Mouse (Mus musculus): Measurements from ENCODE around the gene Ctnnd2.

The Ctnnd2 gene

GRCm38 (mm10) chr15:30172391-30173281 is at the start of gene Ctnnd2:
Ctnnd2 (plus strand) TSS chr15:30172593.
- peak; percentile 79 for DNase-seq (ENCODE audit: low read depth, low spot score)

GRCm38 (mm10) chr15:30130705-30131104 is 41.7 kb upstream of the Ctnnd2 start:
- no peak for DNase-seq (ENCODE audit: low read depth, low spot score)

GRCm38 (mm10) chr15:30139626-30140025 is 32.8 kb upstream of the Ctnnd2 start:
- peak; percentile 52 for DNase-seq (ENCODE audit: low read depth, low spot score)

- peak; percentile 34 for DNase-seq (ENCODE audit: low read depth, low spot score)
Measured at GRCm38 (mm10) chr15:30145413-30145812, 27.0 kb upstream of the Ctnnd2 start.

GRCm38 (mm10) chr15:30152176-30152575 is 20.2 kb upstream of the Ctnnd2 start:
- peak; percentile 64 for DNase-seq (ENCODE audit: low read depth, low spot score)

- DNase-seq (ENCODE audit: low read depth, low spot score) = peak; percentile 50
Measured at GRCm38 (mm10) chr15:30157975-30158374, 14.4 kb upstream of the Ctnnd2 start.

- no peak for DNase-seq (ENCODE audit: low read depth, low spot score)
Measured at GRCm38 (mm10) chr15:30170031-30170430, 2.4 kb upstream of the Ctnnd2 start.

GRCm38 (mm10) chr15:30171493-30172195 is 749 bp upstream of the Ctnnd2 start:
- DNase-seq (ENCODE audit: low read depth, low spot score) = no peak

- DNase-seq (ENCODE audit: low read depth, low spot score) = no peak
Measured at GRCm38 (mm10) chr15:30173370-30173941, 1.1 kb downstream of the Ctnnd2 start.

GRCm38 (mm10) chr15:30174321-30174720 is 1.9 kb downstream of the Ctnnd2 start:
- DNase-seq (ENCODE audit: low read depth, low spot score) = no peak

GRCm38 (mm10) chr15:30184020-30184419 is 11.6 kb downstream of the Ctnnd2 start:
- no peak for DNase-seq (ENCODE audit: low read depth, low spot score)

GRCm38 (mm10) chr15:30190872-30191271 is 18.5 kb downstream of the Ctnnd2 start:
- DNase-seq (ENCODE audit: low read depth, low spot score) = no peak

GRCm38 (mm10) chr15:30191931-30192668 is 19.7 kb downstream of the Ctnnd2 start:
- DNase-seq (ENCODE audit: low read depth, low spot score) = no peak

GRCm38 (mm10) chr15:30198429-30198828 is 26.0 kb downstream of the Ctnnd2 start:
- DNase-seq (ENCODE audit: low read depth, low spot score) = no peak

GRCm38 (mm10) chr15:30199785-30200184 is 27.4 kb downstream of the Ctnnd2 start:
- no peak for DNase-seq (ENCODE audit: low read depth, low spot score)

GRCm38 (mm10) chr15:30201211-30201610 is 28.8 kb downstream of the Ctnnd2 start:
- DNase-seq (ENCODE audit: low read depth, low spot score) = peak; percentile 70

GRCm38 (mm10) chr15:30201617-30202016 is 29.2 kb downstream of the Ctnnd2 start:
- no peak for DNase-seq (ENCODE audit: low read depth, low spot score)

- DNase-seq (ENCODE audit: low read depth, low spot score) = no peak
Measured at GRCm38 (mm10) chr15:30212746-30213145, 40.4 kb downstream of the Ctnnd2 start.

- DNase-seq (ENCODE audit: low read depth, low spot score) = no peak
Measured at GRCm38 (mm10) chr15:30215871-30216270, 43.5 kb downstream of the Ctnnd2 start.

- DNase-seq (ENCODE audit: low read depth, low spot score) = no peak
Measured at GRCm38 (mm10) chr15:30229112-30229511, 56.7 kb downstream of the Ctnnd2 start.

GRCm38 (mm10) chr15:30235210-30236034 is 63.0 kb downstream of the Ctnnd2 start:
- no peak for DNase-seq (ENCODE audit: low read depth, low spot score)

All from R1 (cell line).